Mouse (Mus musculus): ENCODE measurements around the gene Tprgl.

The Tprgl gene

DNA sequence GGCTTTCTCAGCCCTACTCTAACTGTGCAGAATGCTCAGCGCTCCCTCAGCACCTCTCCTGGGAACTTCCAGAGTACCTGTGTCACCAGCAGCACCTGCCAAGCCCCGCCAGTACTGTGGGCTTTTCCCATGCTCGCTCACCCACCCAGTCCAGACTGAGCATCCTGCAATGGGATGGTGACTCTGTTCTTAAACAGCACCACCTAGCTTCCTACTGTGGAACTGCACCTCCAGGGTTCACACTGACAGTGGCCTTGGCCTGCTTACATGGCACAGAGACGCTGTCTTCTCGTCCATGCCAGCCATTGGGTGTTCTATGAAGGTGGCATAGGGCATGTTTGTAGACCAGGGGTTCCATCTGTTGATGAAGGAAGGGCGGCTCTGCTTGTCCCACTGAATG, 1.5 kb downstream of the Tprgl start:
- peak; percentile 87 for DNase-seq

DNA sequence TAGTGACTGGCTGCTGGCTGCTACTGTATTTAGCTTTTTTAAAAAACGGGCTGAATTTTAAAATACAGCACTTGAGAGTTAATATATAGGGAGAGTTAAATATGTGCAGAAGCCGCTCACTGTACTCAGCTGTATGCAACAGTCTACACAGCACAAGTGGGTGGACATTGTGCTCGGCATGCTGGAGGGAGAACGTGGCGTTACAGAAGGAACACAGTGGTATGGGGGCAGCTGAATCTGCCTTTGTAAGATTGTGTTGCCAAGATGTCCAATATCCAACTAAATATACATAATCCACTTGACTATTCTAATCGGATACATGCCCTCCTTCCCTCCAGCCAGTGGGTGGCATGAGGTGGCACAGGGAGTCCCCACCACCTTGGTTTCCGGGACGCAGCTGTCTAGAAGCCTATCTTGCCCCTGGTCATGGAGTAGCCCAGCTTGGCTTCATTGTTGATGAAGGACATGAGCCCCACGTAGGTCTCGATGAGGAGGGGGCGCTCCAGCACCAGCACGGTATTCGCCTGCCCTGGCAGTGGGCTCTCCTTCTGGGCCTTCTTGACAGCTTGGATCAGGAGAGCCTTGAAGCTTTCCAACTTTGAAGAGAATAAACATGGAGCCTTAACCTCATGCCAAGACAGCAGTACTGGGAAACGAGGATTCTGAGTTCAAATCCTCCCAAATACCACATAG, 2.4 kb downstream of the Tprgl start:
- no peak for DNase-seq

DNA sequence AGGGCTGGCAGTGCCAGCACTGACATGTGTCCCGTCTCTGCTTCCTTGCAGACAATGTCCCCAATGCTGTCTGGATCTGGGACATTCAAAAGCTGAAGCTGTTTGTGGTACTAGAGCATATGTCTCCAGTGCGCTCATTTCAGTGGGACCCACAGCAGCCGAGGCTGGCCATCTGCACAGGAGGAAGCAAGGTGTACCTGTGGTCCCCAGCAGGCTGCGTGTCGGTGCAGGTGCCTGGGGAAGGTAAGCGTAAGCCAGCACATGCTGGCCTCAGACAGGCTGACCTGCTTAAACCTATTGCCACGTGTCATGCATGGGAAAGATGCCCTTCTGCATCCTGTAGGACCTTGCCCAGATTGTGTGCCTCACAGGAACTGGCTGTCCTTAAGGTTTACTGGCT, 4.4 kb downstream of the Tprgl start:
- DNase-seq: no peak

DNA sequence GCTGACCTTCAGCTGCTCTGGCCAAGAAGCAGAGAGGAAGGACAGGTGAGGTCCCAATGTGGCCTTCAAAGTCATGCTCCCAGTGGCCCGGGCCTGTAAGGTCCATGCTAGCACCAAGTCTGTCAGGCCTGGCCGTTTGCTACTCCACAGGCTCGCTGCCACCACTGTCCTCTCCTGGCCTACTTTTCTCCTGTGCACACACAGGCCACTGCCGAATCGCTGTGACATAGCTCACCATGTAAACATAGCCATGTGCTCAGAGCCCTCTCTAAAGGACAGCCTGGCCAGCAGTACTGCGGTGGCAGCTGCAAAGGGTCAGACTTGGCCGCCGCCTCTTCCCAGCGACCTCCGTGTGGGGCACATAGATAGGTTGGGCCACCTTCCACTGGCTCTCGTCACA, 6.4 kb downstream of the Tprgl start:
- no peak for DNase-seq

DNA sequence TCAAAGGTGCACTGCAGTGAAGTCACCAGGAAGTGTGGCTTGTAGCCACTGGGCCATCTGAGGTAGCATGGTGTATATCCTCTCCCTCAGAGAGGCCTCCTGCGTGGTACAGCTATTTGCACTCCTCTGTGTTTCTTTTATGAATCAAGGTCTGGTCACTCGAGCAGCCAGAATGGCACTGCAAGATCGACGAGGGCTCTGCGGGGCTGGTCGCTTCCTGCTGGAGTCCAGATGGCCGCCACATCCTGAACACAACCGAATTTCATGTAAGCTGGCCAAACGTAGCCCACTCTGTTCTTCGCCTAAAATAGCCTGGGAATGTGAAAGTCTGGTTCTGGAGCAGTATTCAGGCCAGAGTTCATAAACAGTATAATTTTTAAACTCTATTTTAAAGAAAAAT, 14.1 kb downstream of the Tprgl start:
- no peak for DNase-seq

DNA sequence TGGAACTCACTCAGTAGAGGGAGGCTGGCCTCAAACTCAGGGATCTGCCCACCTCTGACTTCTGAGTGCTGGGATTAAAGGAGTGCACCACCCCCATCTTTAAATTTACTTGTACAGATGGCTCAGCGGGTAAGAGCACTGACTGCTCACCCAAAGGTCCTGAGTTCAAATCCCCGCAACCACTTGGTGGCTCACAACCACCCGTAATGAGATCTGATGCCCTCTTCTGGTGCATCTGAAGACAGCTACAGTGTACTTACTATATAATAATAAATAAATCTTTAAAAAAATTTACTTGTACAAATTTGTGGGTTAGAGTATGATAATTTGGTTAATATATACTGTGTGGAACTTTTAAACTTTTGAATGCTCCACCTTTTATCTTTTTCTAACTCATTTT, 15.8 kb downstream of the Tprgl start:
- DNase-seq: no peak

DNA sequence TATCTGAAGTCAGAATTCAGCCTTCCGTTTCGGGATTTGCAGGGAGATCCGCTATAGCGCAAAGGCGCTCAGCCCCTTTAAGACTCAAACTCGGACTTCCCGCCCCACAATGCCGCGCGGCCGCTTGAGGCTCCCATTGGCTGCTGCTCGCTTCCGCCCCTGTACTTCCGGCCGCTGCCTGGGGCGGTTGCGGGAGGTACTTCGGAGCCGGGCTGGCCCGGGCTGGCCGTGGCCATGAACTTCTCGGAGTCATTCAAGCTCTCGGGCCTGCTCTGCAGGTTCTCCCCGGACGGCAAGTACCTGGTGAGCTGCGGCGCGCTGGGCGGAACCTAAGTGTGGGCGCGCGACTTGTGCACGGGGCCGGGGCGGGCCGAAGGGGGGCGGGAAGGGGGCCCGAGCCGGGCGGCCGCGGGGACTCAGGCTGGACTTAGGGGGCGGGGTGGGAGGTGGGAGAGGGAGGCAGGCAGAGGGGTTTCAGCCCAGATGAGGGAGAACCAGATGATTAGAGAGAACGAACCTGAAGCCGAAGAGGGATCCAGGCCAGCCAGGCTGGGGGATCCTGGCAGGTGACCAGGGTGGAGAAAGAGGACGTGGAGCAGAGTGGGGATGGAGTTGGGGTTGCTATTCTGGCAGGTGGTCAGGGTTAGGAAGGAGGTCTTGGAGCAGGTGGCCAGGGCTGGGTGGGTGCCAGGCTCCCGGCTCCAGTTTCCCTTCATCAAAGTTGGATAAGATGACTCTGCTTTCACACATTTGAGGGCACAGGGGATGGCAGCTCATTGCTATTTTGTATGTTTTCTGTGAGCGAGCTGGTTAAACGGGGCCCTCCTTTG, 18.0 kb downstream of the Tprgl start, which contains the start of gene Wrap73:
Gene Wrap73 (plus strand): TSS at position 162 of the 830 bp plus-strand sequence.
- DNase-seq: peak; percentile 97

DNA sequence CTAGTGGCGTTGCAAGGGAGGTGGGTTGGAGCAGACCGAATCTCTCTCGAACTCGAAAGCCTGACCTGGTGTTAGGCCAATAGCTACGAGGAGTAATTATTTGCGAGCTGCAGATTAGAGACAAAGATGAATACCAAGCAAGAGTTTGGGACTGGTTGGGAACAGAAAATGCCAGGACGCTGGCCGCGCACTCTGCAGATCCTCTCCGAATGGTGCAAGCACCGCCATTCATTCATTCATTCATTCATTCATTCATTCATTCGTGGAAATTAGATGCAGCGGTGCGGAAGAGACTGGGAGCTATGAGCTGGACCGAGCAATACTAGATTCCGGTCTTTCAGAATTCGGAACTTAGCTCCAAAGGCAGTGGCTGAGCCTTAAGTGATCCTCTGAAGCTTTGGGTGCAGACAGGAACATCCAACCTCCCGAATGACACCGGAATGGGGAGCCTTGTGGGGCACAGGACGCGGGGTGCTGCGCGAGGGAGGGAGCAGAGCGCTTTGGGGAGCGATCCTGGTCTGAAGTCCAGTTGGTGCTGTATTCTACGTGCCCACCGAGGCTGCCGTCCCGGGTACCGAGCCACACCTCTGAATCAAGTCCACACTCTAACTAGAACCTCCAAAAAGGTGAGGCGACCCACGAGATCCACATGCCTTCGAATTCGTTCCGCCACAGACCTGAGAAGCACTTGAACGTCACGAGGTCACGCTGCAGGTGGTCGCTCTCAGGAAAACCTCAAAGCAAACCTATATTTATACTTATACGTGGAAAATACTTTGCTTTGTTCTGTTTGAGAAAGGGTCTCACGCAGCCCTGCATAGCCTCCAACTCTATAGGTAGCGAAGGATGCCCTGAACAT, 19.2 kb downstream of the Tprgl start:
- no peak for DNase-seq

DNA sequence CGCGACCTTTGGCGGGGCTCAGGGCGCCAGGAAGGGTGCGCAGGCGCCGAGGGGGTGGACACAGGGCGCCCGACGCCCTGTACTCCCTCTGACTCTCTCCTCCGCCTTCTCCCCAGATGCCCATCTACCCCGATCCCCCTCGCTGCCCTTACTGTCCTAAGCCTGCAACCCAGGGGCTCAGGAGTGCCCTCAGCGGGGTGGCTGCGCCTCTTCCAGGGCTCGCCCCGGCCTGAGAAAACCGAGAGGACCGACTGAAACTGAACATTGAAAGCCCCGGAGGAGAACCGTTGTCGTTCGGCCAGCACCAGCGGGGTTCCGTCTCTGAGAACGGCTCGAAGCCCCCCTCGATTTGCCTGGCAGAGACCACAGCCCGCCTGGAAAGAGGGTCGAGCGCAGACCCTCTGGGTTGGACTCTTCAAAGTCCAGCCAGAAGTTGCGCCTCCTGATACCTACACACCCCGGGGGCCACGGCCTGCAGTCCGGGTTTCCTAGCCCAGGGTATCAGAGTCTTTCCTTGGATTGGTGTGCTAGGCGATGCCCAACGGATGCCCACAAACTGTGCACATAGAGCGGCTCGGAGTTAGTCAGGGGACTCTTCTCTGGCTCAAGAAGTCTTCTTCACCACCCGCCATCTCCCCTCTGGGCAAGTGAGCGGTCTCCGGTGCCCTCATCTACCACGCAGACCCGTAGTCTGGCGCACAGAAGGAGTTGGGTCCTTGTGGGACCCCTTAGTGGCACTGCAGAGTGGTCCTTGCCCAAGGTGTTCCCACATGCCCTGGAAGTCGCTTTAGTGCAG, 20.1 kb downstream of the Tprgl start:
- DNase-seq: peak; percentile 29

DNA sequence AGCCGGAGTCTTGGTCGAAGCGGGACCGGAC, 20.5 kb downstream of the Tprgl start, which contains the start of gene Trp73:
Gene Trp73 (minus strand): TSS at position 27 of the 31 bp plus-strand sequence.
- no peak for DNase-seq

DNA sequence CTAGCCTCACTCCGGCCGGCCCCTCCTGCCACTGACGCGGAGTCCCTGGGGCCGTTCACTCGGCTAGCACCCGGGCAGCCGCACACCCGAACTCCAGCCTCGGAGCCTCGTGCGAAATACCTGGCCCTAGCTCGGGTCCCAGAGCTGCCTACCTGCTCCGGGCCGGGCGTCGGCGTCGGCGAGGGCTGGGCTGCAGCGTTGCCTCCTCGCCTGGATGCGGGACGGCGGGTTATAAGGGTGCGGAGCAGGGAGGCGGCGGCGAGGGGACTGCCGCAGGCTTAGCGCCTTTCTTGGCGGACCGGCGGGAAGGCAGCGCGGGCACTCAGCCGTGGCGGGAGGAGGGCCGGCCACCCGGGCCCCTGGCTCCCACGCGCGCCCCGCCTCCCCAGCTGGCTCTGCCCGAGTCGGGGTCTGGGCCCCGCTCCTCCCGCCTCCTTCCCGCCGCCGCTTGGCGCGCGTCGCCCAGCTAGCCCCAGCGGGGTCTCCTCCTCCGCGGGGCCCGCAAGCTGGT, 20.7 kb downstream of the Tprgl start:
- peak; percentile 49 for DNase-seq

DNA sequence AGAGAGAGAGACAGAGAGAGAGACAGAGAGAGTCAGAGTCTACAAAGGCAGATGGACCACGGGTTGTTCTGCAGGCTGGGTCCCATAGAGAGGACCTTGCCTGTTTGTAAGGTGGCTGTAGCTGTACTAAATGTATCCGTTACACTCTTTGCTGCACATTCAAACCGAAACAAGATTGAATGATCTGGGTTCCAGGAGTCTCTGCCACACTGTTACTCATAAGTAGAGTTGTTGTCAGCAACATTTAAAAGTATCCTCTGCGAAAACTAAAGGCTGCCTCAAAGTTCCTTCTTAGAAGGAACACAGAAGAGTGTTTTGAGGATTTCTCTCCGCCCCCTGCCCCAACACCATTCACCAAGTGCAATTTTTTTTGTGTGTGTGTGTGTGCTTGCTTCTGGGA, 23.3 kb downstream of the Tprgl start:
- DNase-seq: no peak

DNA sequence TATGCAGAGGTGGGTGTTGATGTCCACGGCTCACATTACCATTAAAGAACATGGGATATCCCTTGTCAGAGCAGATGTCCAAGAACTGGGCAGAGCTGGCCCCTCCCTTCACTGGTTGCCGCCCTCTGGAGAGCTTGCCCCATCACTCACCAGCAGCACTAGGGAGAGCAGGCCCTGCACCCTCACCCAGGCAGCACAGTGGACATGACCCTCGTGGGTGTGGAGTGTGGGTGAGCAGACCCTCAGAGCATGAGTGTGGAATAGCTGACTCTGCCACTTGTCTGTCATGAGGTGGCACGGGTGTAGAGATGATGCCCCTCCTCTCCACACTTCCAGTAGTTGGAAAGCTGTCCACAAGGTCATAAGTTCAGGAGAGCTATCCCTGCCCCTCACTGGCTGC, 25.7 kb downstream of the Tprgl start:
- DNase-seq: no peak

DNA sequence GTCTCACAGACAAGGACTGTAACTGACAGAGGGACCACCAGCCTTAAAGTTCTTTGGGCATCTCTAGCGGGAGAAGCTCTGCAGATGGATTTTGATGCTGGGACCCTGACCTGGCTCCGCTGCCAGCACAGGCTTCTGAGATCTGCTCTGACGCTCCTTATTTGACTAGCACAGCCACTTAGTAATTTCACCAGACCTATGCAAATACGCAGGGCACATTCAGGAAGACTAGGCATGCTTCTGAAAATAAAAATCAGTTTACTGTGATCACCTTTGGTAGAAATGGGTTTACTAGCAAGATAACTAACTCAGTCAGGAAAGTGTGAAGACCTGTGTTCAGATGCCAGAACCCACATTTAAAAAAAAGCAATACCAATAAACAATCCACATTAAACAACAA, 28.6 kb downstream of the Tprgl start:
- DNase-seq: no peak

DNA sequence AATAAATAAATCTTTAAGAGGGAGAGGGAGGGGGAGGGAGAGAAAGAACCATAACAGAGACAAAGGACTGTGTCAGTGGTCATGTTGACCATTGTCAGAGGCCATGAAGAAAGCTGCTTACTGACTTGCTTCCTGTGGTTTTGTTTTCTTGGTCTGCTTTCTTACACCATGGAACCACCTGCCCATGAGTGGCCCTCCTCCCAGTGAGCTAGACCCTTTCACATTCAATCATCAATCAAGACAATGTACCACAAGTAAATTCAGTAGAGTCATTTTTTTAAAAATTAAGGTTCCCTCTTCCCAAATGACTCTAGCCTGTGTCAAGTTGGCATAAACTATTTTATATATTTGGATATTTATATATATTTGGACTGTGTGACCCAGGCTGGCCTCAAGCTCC, 30.5 kb downstream of the Tprgl start:
- DNase-seq: no peak

DNA sequence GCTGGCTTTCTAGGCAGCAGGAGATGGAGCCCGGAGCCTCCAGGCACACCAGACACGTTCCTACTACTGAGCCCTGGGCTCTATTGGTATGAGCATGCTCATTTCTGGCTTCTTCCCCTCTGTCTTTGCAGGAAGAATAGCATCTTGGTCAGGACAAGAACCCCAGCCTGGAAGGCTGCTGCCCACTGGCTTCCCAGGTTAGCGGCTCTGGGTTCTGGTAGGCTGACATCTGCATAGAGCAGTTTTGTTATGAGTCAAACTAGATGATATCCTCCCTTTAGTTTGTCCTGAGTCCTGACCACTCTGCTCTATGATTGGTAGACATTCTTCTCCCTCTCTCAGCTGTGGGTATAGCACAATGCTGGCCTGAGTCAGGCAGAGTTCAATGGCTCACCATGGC, 33.2 kb downstream of the Tprgl start:
- no peak for DNase-seq

DNA sequence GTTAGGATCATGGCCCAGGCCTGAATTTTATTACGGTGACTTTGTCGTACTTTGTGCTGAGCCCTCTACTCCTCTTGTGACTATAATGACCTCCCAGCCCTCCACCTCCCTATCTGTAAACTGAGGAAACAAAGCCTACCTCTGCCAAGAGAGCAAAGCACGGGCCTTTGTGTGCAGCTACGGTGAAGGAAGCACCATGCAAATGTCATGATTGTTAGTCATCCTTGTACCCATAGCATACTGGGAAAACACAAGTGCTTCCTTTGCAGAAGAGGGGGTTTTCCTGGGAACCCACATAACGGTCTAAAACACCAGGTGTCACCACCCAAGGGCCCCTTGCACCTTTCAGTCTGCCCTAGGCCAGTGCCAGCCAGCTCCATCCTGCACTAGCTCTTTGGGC, 35.3 kb downstream of the Tprgl start:
- DNase-seq: no peak

DNA sequence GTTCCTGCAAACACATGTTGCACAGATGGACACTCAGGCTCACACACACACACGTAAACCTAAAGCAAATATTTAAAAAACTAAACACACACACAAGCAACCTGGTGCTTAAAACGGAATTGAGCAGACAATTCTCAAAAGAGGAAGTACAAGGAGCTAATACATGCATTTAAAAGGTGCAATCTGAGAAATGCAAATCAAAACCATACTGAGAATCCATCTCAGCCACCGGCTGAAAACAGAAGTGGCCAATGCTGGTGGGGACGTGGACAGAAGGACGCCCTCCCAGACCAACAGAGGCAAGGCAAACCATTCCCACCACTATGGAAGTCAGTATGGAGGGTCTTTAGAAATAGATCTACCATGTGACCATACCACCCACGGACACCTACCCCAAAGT, 36.9 kb downstream of the Tprgl start:
- DNase-seq: no peak

DNA sequence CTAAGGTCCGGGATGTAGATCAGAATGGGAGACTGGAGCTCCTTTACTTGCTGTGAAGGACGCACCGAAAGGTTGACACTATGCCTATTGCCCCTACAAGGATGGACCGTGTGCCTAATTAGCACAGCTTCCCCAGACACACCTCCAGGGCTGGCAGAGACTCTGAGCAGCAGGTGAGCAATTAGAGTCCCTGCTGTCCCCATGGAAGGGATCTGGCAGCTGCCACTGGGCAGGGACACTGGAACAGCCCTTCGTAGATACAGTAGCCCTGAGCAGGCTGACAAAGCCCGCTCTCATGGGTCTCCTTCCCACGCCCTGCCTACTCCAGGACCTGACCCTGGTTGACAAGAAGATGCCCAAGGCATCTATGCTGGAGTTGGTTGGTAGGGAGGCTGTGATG, 38.1 kb downstream of the Tprgl start:
- DNase-seq: no peak

DNA sequence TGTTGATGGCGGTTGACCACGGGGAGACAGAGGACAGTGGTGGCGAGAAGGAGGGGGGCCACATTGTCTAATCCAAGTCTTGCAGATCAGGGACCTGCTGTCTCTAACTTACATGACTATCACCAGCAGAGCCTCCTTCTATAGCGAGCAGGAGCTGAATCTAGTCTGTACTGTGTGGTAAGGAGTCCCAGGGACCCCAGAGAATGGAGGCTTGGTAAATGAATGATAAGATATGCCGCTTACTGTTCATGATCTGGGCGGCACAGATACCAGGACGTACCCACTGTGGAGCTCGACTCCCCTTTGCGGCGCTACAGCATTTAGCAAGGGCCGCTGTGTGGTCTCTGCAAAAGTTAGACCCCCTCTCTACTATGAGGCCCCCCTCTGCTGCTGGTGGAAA, 38.7 kb downstream of the Tprgl start:
- no peak for DNase-seq

DNA sequence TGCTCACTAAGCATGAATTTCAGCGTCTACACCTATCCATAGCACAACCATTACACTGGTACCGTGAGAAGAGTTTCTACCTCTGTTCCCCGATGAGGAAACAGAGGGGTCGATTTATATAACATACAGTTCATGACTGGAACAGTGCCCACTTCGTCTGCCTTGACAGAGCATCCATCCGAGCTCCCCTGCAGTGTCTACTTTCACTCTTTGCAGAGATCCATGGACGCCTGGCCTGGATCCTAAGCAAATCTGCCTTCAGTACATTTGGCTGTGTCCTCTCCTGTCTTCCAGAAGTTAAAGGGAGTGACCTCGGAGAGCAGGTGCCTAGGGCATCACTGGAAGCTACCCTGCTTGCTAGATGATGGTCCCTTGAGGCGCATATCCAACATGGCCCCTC, 41.3 kb downstream of the Tprgl start:
- DNase-seq: no peak

DNA sequence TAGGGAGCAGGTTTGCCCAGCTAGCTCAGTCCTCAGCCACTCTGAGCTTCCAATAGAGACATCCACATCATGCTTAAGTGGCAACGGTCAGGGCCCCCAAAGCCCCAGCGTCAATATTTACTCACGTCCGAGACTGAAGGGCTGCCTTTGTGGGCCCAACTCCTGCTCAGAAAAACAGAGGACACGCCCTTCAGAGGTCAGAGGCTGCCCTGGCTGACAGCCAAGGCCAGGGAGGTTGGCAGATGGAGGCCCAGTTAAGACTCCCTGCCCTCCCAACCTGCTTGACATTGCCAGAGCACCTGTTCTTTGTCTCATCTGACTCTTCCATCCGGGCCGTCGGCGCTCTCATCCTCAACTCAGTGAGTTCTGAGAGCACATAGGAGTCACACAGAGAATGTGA, 41.7 kb downstream of the Tprgl start:
- no peak for DNase-seq

DNA sequence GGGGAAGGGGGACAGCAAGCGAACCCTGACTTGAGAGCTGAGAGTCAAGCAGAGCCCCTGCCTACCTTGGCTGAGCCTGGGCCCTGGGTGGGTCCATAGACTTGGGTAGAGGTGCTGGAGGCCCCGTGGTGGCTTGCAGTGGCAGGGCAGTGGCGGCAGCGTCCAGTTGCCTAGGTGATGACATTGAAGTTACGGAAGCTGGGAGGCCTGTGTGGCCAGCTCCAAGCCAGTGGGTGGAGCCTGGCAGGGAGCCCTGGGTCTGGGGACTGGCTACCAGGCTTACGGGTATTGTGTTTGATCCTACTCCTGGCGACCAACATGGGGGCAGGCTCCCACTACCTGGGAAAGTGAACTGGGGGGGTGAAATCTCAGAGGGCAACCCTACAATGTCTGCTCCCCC, 44.0 kb downstream of the Tprgl start:
- no peak for DNase-seq

Data from embryo, embryonic 11 days (tissue).